Mouse (Mus musculus): ENCODE measurements at regions not wholly inside any gene's neighbourhood (a gene's known extent, or its start where the extent isn't known, plus 50 kb on each side); places are given as distances from the start of the nearest gene placed in this dataset.

DNA sequence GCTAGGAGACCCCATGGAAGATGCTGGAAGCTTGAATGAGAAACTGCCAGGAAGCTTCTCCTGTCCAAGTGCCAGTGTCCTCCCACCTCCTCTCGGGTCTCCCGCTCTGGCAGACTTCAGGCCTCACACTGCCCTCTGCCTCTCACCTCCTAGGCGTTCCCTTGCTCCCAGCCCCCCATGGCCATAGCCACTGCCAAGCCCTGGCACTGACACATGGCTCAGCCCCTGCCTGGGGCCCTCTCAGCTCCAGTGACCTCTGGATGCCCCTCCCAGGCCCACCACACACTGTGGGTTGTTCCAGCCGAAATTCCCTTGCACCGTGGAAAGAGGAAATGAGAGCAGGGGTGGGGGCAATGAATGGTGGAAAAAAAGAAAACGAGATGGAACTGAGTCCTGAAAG lies 227.3 kb downstream of the Cyp26b1 start:
- 48% methylated on average over 6 of the region's 6 CpGs for WGBS
- no peak overlapping the region for H3K9ac ChIP-seq (ENCODE audit: low read depth, low read length)

DNA sequence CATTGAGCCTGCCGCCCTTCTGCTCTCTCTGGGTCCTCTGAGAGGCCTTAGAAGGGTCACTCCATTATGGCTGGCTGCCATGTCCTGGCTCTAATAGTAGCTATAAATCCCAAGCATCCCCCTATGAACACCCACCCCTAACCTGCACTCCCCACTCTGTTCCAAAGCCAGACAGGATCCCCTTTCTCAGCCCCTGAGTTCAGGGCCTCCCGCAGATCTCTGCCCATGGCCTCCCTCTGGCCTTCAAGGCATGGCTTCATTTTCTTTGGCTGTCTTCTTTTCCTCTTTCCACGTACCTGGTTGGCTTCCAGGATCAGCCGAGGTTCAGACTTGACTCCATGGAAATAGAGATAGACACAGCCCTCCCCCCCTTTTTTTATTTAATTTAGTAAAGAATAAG lies 227.8 kb downstream of the Cyp26b1 start:
- no peak for ATAC-seq
- no peak for TF ChIP-seq CTCF (IDR thresholded peaks at IDR 0.05; ENCODE audit: low read depth)
- Histone ChIP-seq H3K9me3 (ENCODE audit: control insufficient read depth) (no peaks in the 10 kb centered on the region), H3K36me3 (ENCODE audit: control insufficient read depth, insufficient read depth) (no peaks in the 10 kb centered on the region), H3K27me3 (replicated peaks; ENCODE audit: control insufficient read depth, insufficient read depth, low read length) (no peaks in the 10 kb centered on the region), H3K27ac (ENCODE audit: low read depth, low read length) (no peak overlapping the region), H3K4me3 (ENCODE audit: low read depth, low read length) (no peak overlapping the region), H3K4me1 (replicated peaks; ENCODE audit: control insufficient read depth, insufficient read depth, low read length) (no peaks in the 10 kb centered on the region), H3K9ac (ENCODE audit: low read depth, low read length) (no peak overlapping the region), H3K4me2 (replicated peaks; ENCODE audit: low read depth) (no peak overlapping the region)
- 76% methylated on average over 4 of the region's 4 CpGs for WGBS

More for the DNA sequence above, 227.3 kb downstream of the Cyp26b1 start:
- Histone ChIP-seq H3K36me3 (ENCODE audit: control insufficient read depth, insufficient read depth) (no peaks in the 10 kb centered on the region), H3K4me2 (replicated peaks; ENCODE audit: low read depth) (no peak overlapping the region), H3K27ac (ENCODE audit: low read depth, low read length) (no peak overlapping the region), H3K27me3 (replicated peaks; ENCODE audit: control insufficient read depth, insufficient read depth, low read length) (no peaks in the 10 kb centered on the region), H3K9me3 (ENCODE audit: control insufficient read depth) (no peaks in the 10 kb centered on the region), H3K4me3 (ENCODE audit: low read depth, low read length) (no peak overlapping the region), H3K4me1 (replicated peaks; ENCODE audit: control insufficient read depth, insufficient read depth, low read length) (no peaks in the 10 kb centered on the region)
- ATAC-seq, result no peak
- TF ChIP-seq CTCF (IDR thresholded peaks at IDR 0.05; ENCODE audit: low read depth), result no peak

DNA sequence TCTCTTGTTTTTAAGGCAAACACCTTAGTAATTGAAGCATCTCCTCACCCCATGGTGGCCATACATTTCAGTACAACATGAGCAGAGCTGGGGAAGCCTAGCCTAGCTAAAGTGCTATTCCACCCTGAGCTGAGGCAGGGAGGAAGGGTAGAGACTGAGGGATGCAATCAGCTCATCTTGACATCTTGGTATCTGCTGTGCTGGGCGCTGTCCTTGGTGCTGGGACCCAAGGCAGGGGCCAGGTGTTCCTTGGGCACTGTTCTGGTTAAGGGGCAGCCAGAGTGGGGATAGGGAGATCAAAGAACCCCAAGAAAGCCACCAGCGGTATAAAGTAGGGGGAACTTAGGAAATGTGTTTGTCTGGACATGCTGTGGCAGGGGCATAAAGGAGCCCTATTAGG lies 228.7 kb downstream of the Cyp26b1 start:
- no peak overlapping the region for H3K27ac ChIP-seq (ENCODE audit: low read depth, low read length)
- no peaks in the 10 kb centered on the region for H3K27me3 ChIP-seq (replicated peaks; ENCODE audit: control insufficient read depth, insufficient read depth, low read length)
- no peak for TF ChIP-seq CTCF (IDR thresholded peaks at IDR 0.05; ENCODE audit: low read depth)
- H3K36me3 ChIP-seq (ENCODE audit: control insufficient read depth, insufficient read depth), result no peaks in the 10 kb centered on the region
- 9% methylated on average over 2 of the region's 2 CpGs for WGBS
- no peak for ATAC-seq
- no peaks in the 10 kb centered on the region for H3K4me1 ChIP-seq (replicated peaks; ENCODE audit: control insufficient read depth, insufficient read depth, low read length)
- no peak overlapping the region for H3K9ac ChIP-seq (ENCODE audit: low read depth, low read length)
- H3K4me3 ChIP-seq (ENCODE audit: low read depth, low read length), result no peak overlapping the region
- no peaks in the 10 kb centered on the region for H3K9me3 ChIP-seq (ENCODE audit: control insufficient read depth)
- H3K4me2 ChIP-seq (replicated peaks; ENCODE audit: low read depth), result no peak overlapping the region

DNA sequence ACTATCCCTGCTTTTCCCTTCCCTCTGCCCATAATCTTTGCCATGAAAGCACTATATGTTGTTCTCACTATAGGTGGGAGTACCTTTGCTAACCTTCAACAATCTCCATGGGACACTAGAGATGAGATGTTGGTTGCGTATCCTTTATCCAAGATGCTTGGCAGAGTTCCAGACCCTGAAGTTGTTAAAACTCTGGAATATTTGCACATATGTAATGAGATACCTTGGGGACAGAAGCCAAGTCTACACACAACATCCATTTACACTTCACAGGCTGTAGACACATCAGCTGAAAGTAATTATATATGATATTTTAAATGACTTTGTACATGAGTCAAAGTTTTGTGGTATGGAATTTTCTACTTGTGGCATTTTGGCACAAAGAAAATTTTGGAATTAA lies 231.4 kb downstream of the Cyp26b1 start:
- ATAC-seq, result no peak
- no peaks in the 10 kb centered on the region for H3K36me3 ChIP-seq (ENCODE audit: control insufficient read depth, insufficient read depth)
- H3K27ac ChIP-seq (ENCODE audit: low read depth, low read length), result no peak overlapping the region
- 88% methylated on average over 1 of the region's 1 CpGs for WGBS
- H3K4me2 ChIP-seq (replicated peaks; ENCODE audit: low read depth), result no peak overlapping the region
- no peak overlapping the region for H3K9ac ChIP-seq (ENCODE audit: low read depth, low read length)
- no peak overlapping the region for H3K4me3 ChIP-seq (ENCODE audit: low read depth, low read length)
- H3K9me3 ChIP-seq (ENCODE audit: control insufficient read depth), result no peaks in the 10 kb centered on the region
- no peaks in the 10 kb centered on the region for H3K4me1 ChIP-seq (replicated peaks; ENCODE audit: control insufficient read depth, insufficient read depth, low read length)
- no peaks in the 10 kb centered on the region for H3K27me3 ChIP-seq (replicated peaks; ENCODE audit: control insufficient read depth, insufficient read depth, low read length)
- TF ChIP-seq CTCF (IDR thresholded peaks at IDR 0.05; ENCODE audit: low read depth), result no peak

DNA sequence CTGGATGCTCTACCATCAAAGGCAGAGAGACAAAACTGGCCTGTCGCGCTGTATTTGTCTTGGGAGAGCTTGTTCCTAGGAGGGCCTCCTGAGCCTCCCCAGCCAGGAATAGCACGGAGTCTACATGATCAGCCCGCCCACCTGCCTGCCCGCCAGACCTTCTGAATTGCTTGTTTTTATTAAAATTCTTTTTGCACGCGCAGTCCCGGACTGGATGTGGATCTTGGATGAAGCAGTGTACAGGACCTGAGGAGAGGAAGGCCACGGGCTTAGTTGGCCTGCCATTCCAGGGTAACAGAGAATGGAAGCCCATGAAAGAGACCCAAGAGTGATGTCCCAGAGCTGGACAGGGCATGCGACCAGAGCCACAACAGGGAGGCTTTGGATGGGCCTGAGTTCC lies 235.8 kb downstream of the Cyp26b1 start:
- no peaks in the 10 kb centered on the region for H3K9me3 ChIP-seq (ENCODE audit: control insufficient read depth)
- no peak for TF ChIP-seq CTCF (IDR thresholded peaks at IDR 0.05; ENCODE audit: low read depth)
- H3K27me3 ChIP-seq (replicated peaks; ENCODE audit: control insufficient read depth, insufficient read depth, low read length), result no peaks in the 10 kb centered on the region
- H3K4me3 ChIP-seq (ENCODE audit: low read depth, low read length), result no peak overlapping the region
- H3K4me1 ChIP-seq (replicated peaks; ENCODE audit: control insufficient read depth, insufficient read depth, low read length), result no peaks in the 10 kb centered on the region
- no peaks in the 10 kb centered on the region for H3K36me3 ChIP-seq (ENCODE audit: control insufficient read depth, insufficient read depth)
- 76% methylated on average over 10 of the region's 10 CpGs for WGBS
- no peak overlapping the region for H3K4me2 ChIP-seq (replicated peaks; ENCODE audit: low read depth)
- no peak overlapping the region for H3K9ac ChIP-seq (ENCODE audit: low read depth, low read length)
- ATAC-seq, result no peak
- H3K27ac ChIP-seq (ENCODE audit: low read depth, low read length), result no peak overlapping the region

DNA sequence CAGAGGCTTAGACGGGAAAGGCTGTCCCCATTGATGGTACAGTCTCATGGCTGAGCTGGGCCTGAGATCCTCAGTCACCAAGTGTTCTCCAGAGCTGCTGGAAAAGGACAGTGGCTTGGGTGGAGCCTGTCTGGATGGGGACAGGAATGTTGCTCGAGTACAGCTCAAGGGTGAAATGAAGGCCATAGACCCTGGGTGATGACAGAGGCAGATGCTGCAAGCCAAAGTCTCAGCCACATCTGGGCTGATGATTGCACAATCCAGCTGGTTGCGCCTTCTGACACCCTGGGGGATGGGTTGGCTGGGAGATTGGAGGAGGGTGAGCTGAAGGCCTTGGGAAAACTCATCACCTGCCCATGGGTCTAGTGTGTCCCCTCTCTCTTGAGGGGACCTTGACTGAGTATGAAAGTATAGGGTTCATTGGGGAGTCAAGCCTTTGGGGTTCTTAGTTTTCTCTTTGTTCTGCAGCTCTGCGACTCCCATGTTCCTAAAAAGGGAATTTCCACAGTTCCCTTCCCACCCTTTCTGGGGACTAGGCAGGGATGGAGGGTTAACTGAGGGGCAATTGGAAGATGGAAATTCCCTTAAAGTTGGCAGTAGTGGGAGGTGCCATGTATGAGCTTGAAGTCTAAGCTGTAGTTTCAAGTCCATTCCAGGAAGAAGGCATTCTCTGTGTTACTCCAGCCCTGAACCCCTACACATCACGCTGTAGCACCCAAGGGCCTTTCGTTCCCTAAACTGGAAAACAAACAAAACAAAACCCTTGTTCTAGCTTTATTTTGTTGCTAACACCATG lies 240.1 kb downstream of the Cyp26b1 start:
- Histone ChIP-seq H3K4me1 (replicated peaks; ENCODE audit: control insufficient read depth, insufficient read depth, low read length) (no peaks in the 10 kb centered on the region), H3K36me3 (ENCODE audit: control insufficient read depth, insufficient read depth) (no peaks in the 10 kb centered on the region), H3K27ac (ENCODE audit: low read depth, low read length) (no peak overlapping the region), H3K9ac (ENCODE audit: low read depth, low read length) (no peak overlapping the region), H3K4me2 (replicated peaks; ENCODE audit: low read depth) (no peak overlapping the region), H3K9me3 (ENCODE audit: control insufficient read depth) (no peaks in the 10 kb centered on the region), H3K27me3 (replicated peaks; ENCODE audit: control insufficient read depth, insufficient read depth, low read length) (no peaks in the 10 kb centered on the region), H3K4me3 (ENCODE audit: low read depth, low read length) (no peak overlapping the region)
- 76% methylated on average over 6 of the region's 6 CpGs for WGBS
- no peak for ATAC-seq
- no peak for TF ChIP-seq CTCF (IDR thresholded peaks at IDR 0.05; ENCODE audit: low read depth)

Measured in intestine, postnatal 0 days (tissue).